Mouse (Mus musculus): ENCODE data around the gene Mtrf1. TPM values are rescaled to one million over a fixed set of nuclear protein-coding genes. Genes with fewer than 3 reads are reported as not detected.
A peak's percentile ranks its signal among the peaks of the same experiment; 100 is the strongest.

The Mtrf1 gene
- polyA plus RNA-seq, 2 experiments: 2.7 to 4.1 TPM

DNA sequence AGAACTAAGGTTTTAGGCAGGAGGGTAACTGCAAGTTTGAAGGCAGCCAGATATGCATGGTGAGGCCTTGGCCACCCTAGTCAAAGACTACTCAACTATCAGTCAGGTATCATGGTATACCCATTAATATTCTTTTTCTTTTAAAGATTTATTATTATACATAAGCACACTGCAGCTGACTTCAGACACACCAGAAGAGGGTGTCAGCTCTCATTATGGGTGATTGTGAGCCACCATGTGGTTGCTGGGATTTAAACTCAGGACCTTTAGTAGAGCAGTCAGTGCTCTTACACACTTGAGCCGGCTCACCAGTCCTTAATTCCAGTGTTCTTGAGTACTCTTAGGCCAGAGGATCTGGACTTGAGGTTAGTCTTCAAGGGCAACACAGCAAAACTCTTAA is 62.8 kb downstream of the Mtrf1 start:
- Histone ChIP-seq H3K4me3 (ENCODE audit: insufficient read depth in 1 of 2, low read depth in 2 of 2, low read length in 2 of 2) (no peak overlapping the region), H3K9me3 (ENCODE audit: control insufficient read depth, low read length) (no peaks in the 10 kb centered on the region), H3K4me2 (ENCODE audit: low read depth) (no peak overlapping the region), H3K27me3 (ENCODE audit: control insufficient read depth, insufficient read depth, low read length) (no peaks in the 10 kb centered on the region), H3K9ac (replicated peaks) (no peak overlapping the region), H3K4me1 (replicated peaks; ENCODE audit: control insufficient read depth in 2 of 2, insufficient read depth in 2 of 2, low read length in 1 of 2) (no peaks in the 10 kb centered on the region), H3K36me3 (replicated peaks; ENCODE audit: control insufficient read depth, insufficient read depth, low read depth) (peaks cover 34% of the 10 kb centered on the region), H3K27ac (no peak overlapping the region)
- WGBS (ENCODE audit: insufficient replicate concordance): 94% methylated on average over 1 of the region's 1 CpGs
- no peak for DNase-seq (ENCODE audit: low read depth in 3 of 3, low spot score in 3 of 3)
- ATAC-seq (ENCODE audit: insufficient read depth): no peak
- no peak for TF ChIP-seq CTCF (IDR thresholded peaks at IDR 0.05; ENCODE audit: low read depth)
- no peak for TF ChIP-seq EP300 (IDR thresholded peaks at IDR 0.05; ENCODE audit: low read depth)

DNA sequence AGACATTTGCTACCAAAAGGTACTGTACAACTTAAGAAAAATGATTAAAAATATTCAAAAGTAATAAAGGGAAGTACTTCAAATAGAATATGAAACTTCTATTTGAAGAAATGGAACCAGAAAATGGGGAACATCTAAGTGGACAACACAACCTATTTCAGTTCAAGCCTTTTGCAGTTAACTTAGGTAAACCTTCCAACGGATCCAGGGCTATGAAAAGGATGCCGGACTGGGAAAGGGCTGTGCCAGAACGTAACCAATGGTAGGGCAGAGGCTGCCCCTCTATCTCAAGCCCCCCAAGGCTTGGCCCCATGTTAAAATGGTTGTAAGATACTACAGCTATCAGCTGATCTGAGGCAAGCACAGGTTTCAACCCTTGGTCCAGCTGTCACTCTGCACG is 63.4 kb downstream of the Mtrf1 start:
- DNase-seq (ENCODE audit: low read depth in 3 of 3, low spot score in 3 of 3) (no peak), ATAC-seq (ENCODE audit: insufficient read depth) (no peak)
- H3K27me3 ChIP-seq (ENCODE audit: control insufficient read depth, insufficient read depth, low read length): no peaks in the 10 kb centered on the region
- no peaks in the 10 kb centered on the region for H3K9me3 ChIP-seq (ENCODE audit: control insufficient read depth, low read length)
- 82% methylated on average over 4 of the region's 4 CpGs for WGBS (ENCODE audit: insufficient replicate concordance)
- H3K36me3 ChIP-seq (replicated peaks; ENCODE audit: control insufficient read depth, insufficient read depth, low read depth): peaks cover 40% of the 10 kb centered on the region
- no peak for TF ChIP-seq CTCF (IDR thresholded peaks at IDR 0.05; ENCODE audit: low read depth)
- TF ChIP-seq EP300 (IDR thresholded peaks at IDR 0.05; ENCODE audit: low read depth): no peak
- H3K27ac ChIP-seq: no peak overlapping the region
- no peak overlapping the region for H3K4me3 ChIP-seq (ENCODE audit: insufficient read depth in 1 of 2, low read depth in 2 of 2, low read length in 2 of 2)
- no peaks in the 10 kb centered on the region for H3K4me1 ChIP-seq (replicated peaks; ENCODE audit: control insufficient read depth in 2 of 2, insufficient read depth in 2 of 2, low read length in 1 of 2)
- no peak overlapping the region for H3K4me2 ChIP-seq (ENCODE audit: low read depth)
- no peak overlapping the region for H3K9ac ChIP-seq (replicated peaks)

DNA sequence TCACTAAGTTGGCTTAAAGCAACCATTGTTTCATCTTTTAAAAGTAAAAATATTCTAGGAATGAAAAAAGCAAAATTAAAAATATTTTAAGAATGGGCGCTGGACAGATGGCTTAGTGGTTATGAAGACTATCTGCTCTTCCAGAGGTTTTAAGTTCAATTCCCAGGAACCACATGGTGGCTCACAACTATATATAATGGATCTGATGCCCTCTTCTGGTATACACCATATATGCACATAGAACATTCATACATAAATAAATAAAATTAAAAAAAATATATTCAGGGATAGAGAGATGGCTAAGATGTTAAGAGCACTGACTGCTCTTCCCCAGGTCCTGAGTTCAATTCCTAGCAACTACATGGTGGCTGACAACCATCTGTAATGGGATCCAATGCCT is 68.1 kb downstream of the Mtrf1 start:
- WGBS (ENCODE audit: insufficient replicate concordance): 69% methylated on average over 1 of the region's 1 CpGs
- no peak for ATAC-seq (ENCODE audit: insufficient read depth)
- H3K9me3 ChIP-seq (ENCODE audit: control insufficient read depth, low read length): no peaks in the 10 kb centered on the region
- no peaks in the 10 kb centered on the region for H3K27me3 ChIP-seq (ENCODE audit: control insufficient read depth, insufficient read depth, low read length)
- H3K9ac ChIP-seq (replicated peaks): no peak overlapping the region
- no peak overlapping the region for H3K27ac ChIP-seq
- peaks cover 63% of the 10 kb centered on the region for H3K36me3 ChIP-seq (replicated peaks; ENCODE audit: control insufficient read depth, insufficient read depth, low read depth)
- H3K4me1 ChIP-seq (replicated peaks; ENCODE audit: control insufficient read depth in 2 of 2, insufficient read depth in 2 of 2, low read length in 1 of 2): no peaks in the 10 kb centered on the region
- H3K4me3 ChIP-seq (ENCODE audit: insufficient read depth in 1 of 2, low read depth in 2 of 2, low read length in 2 of 2): no peak overlapping the region
- H3K4me2 ChIP-seq (ENCODE audit: low read depth): no peak overlapping the region
- TF ChIP-seq CTCF (IDR thresholded peaks at IDR 0.05; ENCODE audit: low read depth): peak; percentile 23; the same call in 1 of the 2 replicates
- TF ChIP-seq EP300 (IDR thresholded peaks at IDR 0.05; ENCODE audit: low read depth): no peak
- no peak for DNase-seq (ENCODE audit: low read depth in 3 of 3, low spot score in 3 of 3)

DNA sequence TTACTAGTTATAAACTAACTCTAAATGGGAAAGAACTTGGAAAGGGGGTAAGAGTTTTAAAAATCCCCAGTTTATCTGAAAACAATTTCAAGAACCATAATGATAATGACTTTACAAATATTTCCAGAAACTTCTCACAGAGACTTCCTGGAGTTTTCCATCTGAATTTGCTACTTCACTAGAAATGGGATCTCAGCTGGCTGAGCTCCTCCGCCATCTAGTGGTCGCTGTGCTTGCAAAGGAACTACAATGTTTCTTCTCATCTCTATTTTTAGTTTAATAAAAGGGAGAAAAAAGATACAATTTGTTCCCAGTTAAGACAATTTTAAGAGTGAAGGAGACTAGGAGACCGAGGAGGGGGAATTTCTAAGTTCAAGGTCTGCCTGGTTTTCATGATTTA is 70.0 kb downstream of the Mtrf1 start:
- no peak for DNase-seq (ENCODE audit: low read depth in 3 of 3, low spot score in 3 of 3)
- no peaks in the 10 kb centered on the region for H3K27me3 ChIP-seq (ENCODE audit: control insufficient read depth, insufficient read depth, low read length)
- H3K36me3 ChIP-seq (replicated peaks; ENCODE audit: control insufficient read depth, insufficient read depth, low read depth): peaks cover 65% of the 10 kb centered on the region
- no peak overlapping the region for H3K4me3 ChIP-seq (ENCODE audit: insufficient read depth in 1 of 2, low read depth in 2 of 2, low read length in 2 of 2)
- peak; percentile 70 for TF ChIP-seq CTCF (IDR thresholded peaks at IDR 0.05; ENCODE audit: low read depth)
- no peak for TF ChIP-seq EP300 (IDR thresholded peaks at IDR 0.05; ENCODE audit: low read depth)
- no peaks in the 10 kb centered on the region for H3K9me3 ChIP-seq (ENCODE audit: control insufficient read depth, low read length)
- no peak overlapping the region for H3K9ac ChIP-seq (replicated peaks)
- no peak for ATAC-seq (ENCODE audit: insufficient read depth)
- 22% methylated on average over 3 of the region's 3 CpGs for WGBS (ENCODE audit: insufficient replicate concordance)
- H3K27ac ChIP-seq: no peak overlapping the region
- no peaks in the 10 kb centered on the region for H3K4me1 ChIP-seq (replicated peaks; ENCODE audit: control insufficient read depth in 2 of 2, insufficient read depth in 2 of 2, low read length in 1 of 2)
- H3K4me2 ChIP-seq (ENCODE audit: low read depth): no peak overlapping the region

Other genes starting within 250 kb of the Mtrf1 start
- not detected in 2 replicates for gene Zfp957, start 150.4 kb upstream of the Mtrf1 start, polyA plus RNA-seq (2012; rRNA removed)
- not detected in 2 replicates for gene Zfp957, start 150.4 kb upstream of the Mtrf1 start, polyA plus RNA-seq (2014; fragmentation: Nextera tagmentation; extraction: Ambion mirVana)
- gene Rgcc, start 96.1 kb upstream of the Mtrf1 start, polyA plus RNA-seq (2012; rRNA removed): 226 and 293 TPM in 2 replicates
- 357 and 375 TPM in 2 replicates for gene Rgcc, start 96.1 kb upstream of the Mtrf1 start, polyA plus RNA-seq (2014; fragmentation: Nextera tagmentation; extraction: Ambion mirVana)
- gene Naa16, start 7.0 kb upstream of the Mtrf1 start, polyA plus RNA-seq (2012; rRNA removed): 4.6 and 9.1 TPM in 2 replicates
- 24.2 and 26.7 TPM in 2 replicates for gene Naa16, start 7.0 kb upstream of the Mtrf1 start, polyA plus RNA-seq (2014; fragmentation: Nextera tagmentation; extraction: Ambion mirVana)
- 1.8 and 2.2 TPM in 2 replicates for gene Kbtbd7, start 28.7 kb downstream of the Mtrf1 start, polyA plus RNA-seq (2012; rRNA removed)
- 3.9 and 4.3 TPM in 2 replicates for gene Kbtbd7, start 28.7 kb downstream of the Mtrf1 start, polyA plus RNA-seq (2014; fragmentation: Nextera tagmentation; extraction: Ambion mirVana)
- 1.7 and 2.1 TPM in 2 replicates for gene Kbtbd6, start 54.1 kb downstream of the Mtrf1 start, polyA plus RNA-seq (2012; rRNA removed)
- gene Kbtbd6, start 54.1 kb downstream of the Mtrf1 start, polyA plus RNA-seq (2014; fragmentation: Nextera tagmentation; extraction: Ambion mirVana): 3.1 and 3.2 TPM in 2 replicates
- 6.0 and 9.3 TPM in 2 replicates for gene Elf1, start 83.4 kb downstream of the Mtrf1 start, polyA plus RNA-seq (2012; rRNA removed)
- gene Elf1, start 83.4 kb downstream of the Mtrf1 start, polyA plus RNA-seq (2014; fragmentation: Nextera tagmentation; extraction: Ambion mirVana): 8.7 and 9.9 TPM in 2 replicates
- 3.1 and 6.2 TPM in 2 replicates for gene Wbp4, start 83.7 kb downstream of the Mtrf1 start, polyA plus RNA-seq (2012; rRNA removed)
- 14.2 and 16.8 TPM in 2 replicates for gene Wbp4, start 83.7 kb downstream of the Mtrf1 start, polyA plus RNA-seq (2014; fragmentation: Nextera tagmentation; extraction: Ambion mirVana)
- gene Sugt1, start 189.9 kb downstream of the Mtrf1 start, polyA plus RNA-seq (2012; rRNA removed): 3.0 and 15.2 TPM in 2 replicates
- gene Sugt1, start 189.9 kb downstream of the Mtrf1 start, polyA plus RNA-seq (2014; fragmentation: Nextera tagmentation; extraction: Ambion mirVana): 44.7 and 48.5 TPM in 2 replicates

All from liver, embryonic 14.5 days (tissue).